Mouse (Mus musculus) liver, embryonic 11.5 days (tissue): ENCODE results near the gene Slc4a3. TPM values are rescaled to one million over a fixed set of nuclear protein-coding genes. Genes with fewer than 3 reads are reported as not detected.

Experiments used
- ATAC-seq: fragments of 200-750 bp; cut with Nextera tagmentation; replicated peaks from 2 replicates; pipeline ENCODE4 v1.8.0; 2017; ENCODE audit warnings: moderate number of reproducible peaks, mild to moderate bottlenecking, moderate TSS enrichment, moderate library complexity; ENCODE audit not compliant: low FRiP score
- DNase-seq: peaks from one replicate; pipeline ENCODE4 v3.0.0-alpha.2; 2017; ENCODE audit warnings: low spot score
- H3K27ac ChIP-seq: fragments of 300-500 bp; sonication (generic); 2 replicates; pipeline ENCODE4 v1.5.1; 2014; ENCODE audit warnings: mild to moderate bottlenecking, low read depth, low read length, control low read depth
- H3K27me3 ChIP-seq: fragments of 300-500 bp; sonication (generic); replicated peaks from 2 replicates; pipeline ENCODE4 v1.6.1; 2014; ENCODE audit warnings: low read length, mixed read lengths; ENCODE audit not compliant: control insufficient read depth, insufficient read depth
- H3K36me3 ChIP-seq: fragments of 300-500 bp; sonication (generic); 2 replicates; pipeline ENCODE4 v1.6.1; 2014; ENCODE audit warnings: mild to moderate bottlenecking, low read length, moderate library complexity, mixed read lengths; ENCODE audit not compliant: control insufficient read depth, insufficient read depth
- H3K4me1 ChIP-seq: fragments of 300-500 bp; sonication (generic); replicated peaks from 2 replicates; pipeline ENCODE4 v1.6.1; 2014; ENCODE audit warnings: low read length, mixed read lengths; ENCODE audit not compliant: control insufficient read depth, insufficient read depth
- H3K4me2 ChIP-seq: fragments of 300-500 bp; sonication (generic); 2 replicates; pipeline ENCODE4 v1.6.1; 2014; ENCODE audit warnings: mild to moderate bottlenecking, control low read depth, moderate library complexity
- H3K4me3 ChIP-seq: fragments of 300-500 bp; sonication (generic); 2 replicates; pipeline ENCODE4 v1.5.1; 2014; ENCODE audit warnings: low read depth, low read length, control low read depth
- H3K9ac ChIP-seq: fragments of 300-500 bp; sonication (generic); 2 replicates; pipeline ENCODE4 v1.6.1; 2014; ENCODE audit warnings: low read depth, low read length, control low read depth
- H3K9me3 ChIP-seq: fragments of 300-500 bp; sonication (generic); 2 replicates; pipeline ENCODE4 v1.6.1; 2016; ENCODE audit warnings: low read length, inconsistent platforms, mixed read lengths; ENCODE audit not compliant: control insufficient read depth
- WGBS: fragments of 180-500 bp; shearing (Covaris S2); extraction: QIAGEN DNeasy Blood & Tissue Kit; methylation state at CpG from one replicate; pipeline ENCODE4 v1.1.7; 2014; 5-methylcytosine and 5-hydroxymethylcytosine counted together
- polyA plus RNA-seq: library from polyadenylated mRNA; unstranded; fragments of >200 nt; fragmentation: Nextera tagmentation; extraction: Ambion mirVana; gene quantifications from 2 replicates; pipeline ENCODE4 v1.2.1, GENCODE M21; 2014

Gene Slc4a3
- polyA plus RNA-seq, 1 experiment from 2014 or later, result 5.4 TPM

GRCm38 (mm10) chr1:75574476-75575310, 28.6 kb downstream of the Slc4a3 start:
- Histone ChIP-seq H3K27ac (no peak overlapping the region), H3K9me3 (no peaks in the 10 kb centered on the region), H3K4me1 (no peaks in the 10 kb centered on the region), H3K27me3 (no peaks in the 10 kb centered on the region), H3K9ac (no peak overlapping the region), H3K4me3 (no peak overlapping the region), H3K4me2 (no peak overlapping the region), H3K36me3 (no peaks in the 10 kb centered on the region)
- ATAC-seq, result no peak
- DNase-seq, result no peak
- WGBS, result 76% methylated on average over 17 of the region's 17 CpGs

GRCm38 (mm10) chr1:75581936-75582624, 36.0 kb downstream of the Slc4a3 start:
- H3K9me3 ChIP-seq, result no peaks in the 10 kb centered on the region
- no peaks in the 10 kb centered on the region for H3K36me3 ChIP-seq
- no peak overlapping the region for H3K9ac ChIP-seq
- ATAC-seq (no peak), DNase-seq (no peak)
- 75% methylated on average over 7 of the region's 7 CpGs for WGBS
- H3K27me3 ChIP-seq, result no peaks in the 10 kb centered on the region
- H3K4me2 ChIP-seq, result no peak overlapping the region
- H3K27ac ChIP-seq, result no peak overlapping the region
- no peaks in the 10 kb centered on the region for H3K4me1 ChIP-seq
- H3K4me3 ChIP-seq, result no peak overlapping the region

DNA sequence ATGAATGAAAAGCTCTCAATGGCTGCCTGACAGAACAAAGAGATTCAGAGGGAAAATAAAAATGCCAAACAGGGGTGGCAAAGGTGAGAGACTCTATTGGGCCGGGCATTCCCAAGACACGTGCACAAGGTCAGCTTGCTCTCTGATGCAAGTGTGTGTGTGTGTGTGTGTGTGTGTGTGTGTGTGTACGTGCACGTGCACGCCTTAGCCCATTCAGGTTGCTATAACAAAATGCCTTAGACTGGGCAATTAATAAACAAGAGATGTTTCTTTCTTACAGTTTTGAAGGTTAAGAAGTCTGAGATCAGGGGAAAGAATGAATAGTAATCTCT, 36.5 kb downstream of the Slc4a3 start:
- no peaks in the 10 kb centered on the region for H3K27me3 ChIP-seq
- no peaks in the 10 kb centered on the region for H3K36me3 ChIP-seq
- no peaks in the 10 kb centered on the region for H3K9me3 ChIP-seq
- H3K4me2 ChIP-seq, result no peak overlapping the region
- 82% methylated on average over 5 of the region's 5 CpGs for WGBS
- no peak overlapping the region for H3K27ac ChIP-seq
- H3K4me3 ChIP-seq, result no peak overlapping the region
- ATAC-seq, result no peak
- H3K9ac ChIP-seq, result no peak overlapping the region
- no peak for DNase-seq
- H3K4me1 ChIP-seq, result no peaks in the 10 kb centered on the region

- Histone ChIP-seq H3K27ac (no peak overlapping the region), H3K9ac (no peak overlapping the region), H3K27me3 (no peaks in the 10 kb centered on the region), H3K4me2 (no peak overlapping the region), H3K36me3 (no peaks in the 10 kb centered on the region), H3K4me3 (no peak overlapping the region), H3K4me1 (no peaks in the 10 kb centered on the region), H3K9me3 (no peaks in the 10 kb centered on the region)
- WGBS, result 63% methylated on average over 10 of the region's 10 CpGs
- DNase-seq, result no peak
- no peak for ATAC-seq
Measured at GRCm38 (mm10) chr1:75583034-75583433, 37.0 kb downstream of the Slc4a3 start.

DNA sequence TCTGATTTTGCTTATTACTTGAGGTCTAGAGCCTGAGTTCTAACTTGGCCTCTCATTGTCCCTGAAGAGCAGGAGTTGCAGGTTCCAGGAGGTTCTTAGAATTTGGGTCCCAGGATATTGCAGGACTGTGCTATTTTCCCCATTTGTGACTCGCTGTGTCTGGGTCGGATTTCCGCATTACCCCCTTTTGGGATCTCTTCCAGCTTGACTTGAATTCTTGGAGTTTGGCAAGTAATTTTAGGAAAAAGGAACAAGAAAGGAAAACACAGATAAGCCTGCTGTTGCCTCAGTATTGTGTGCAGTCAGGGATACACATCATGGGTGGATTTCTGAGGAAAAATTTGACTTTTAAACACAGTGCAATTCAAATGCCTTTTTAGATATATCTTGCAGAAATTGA, 40.7 kb downstream of the Slc4a3 start:
- Histone ChIP-seq H3K36me3 (no peaks in the 10 kb centered on the region), H3K27me3 (peaks cover 3% of the 10 kb centered on the region; the same call in 1 of the 2 replicates), H3K9ac (no peak overlapping the region), H3K4me2 (no peak overlapping the region), H3K4me1 (no peaks in the 10 kb centered on the region), H3K27ac (no peak overlapping the region), H3K9me3 (no peaks in the 10 kb centered on the region), H3K4me3 (no peak overlapping the region)
- WGBS, result 85% methylated on average over 3 of the region's 3 CpGs
- ATAC-seq (no peak), DNase-seq (no peak)

GRCm38 (mm10) chr1:75587738-75588719, 42.0 kb downstream of the Slc4a3 start:
- Histone ChIP-seq H3K4me3 (no peak overlapping the region), H3K4me1 (no peaks in the 10 kb centered on the region), H3K36me3 (no peaks in the 10 kb centered on the region), H3K27ac (no peak overlapping the region), H3K27me3 (peaks cover 3% of the 10 kb centered on the region; the same call in 1 of the 2 replicates), H3K4me2 (no peak overlapping the region), H3K9ac (no peak overlapping the region), H3K9me3 (no peaks in the 10 kb centered on the region)
- 52% methylated on average over 12 of the region's 12 CpGs for WGBS
- DNase-seq, result no peak
- ATAC-seq, result no peak

- ATAC-seq, result no peak
- no peak overlapping the region for H3K4me3 ChIP-seq
- H3K36me3 ChIP-seq, result no peaks in the 10 kb centered on the region
- H3K4me2 ChIP-seq, result no peak overlapping the region
- no peak overlapping the region for H3K9ac ChIP-seq
- 25% methylated on average over 7 of the region's 7 CpGs for WGBS
- H3K27ac ChIP-seq, result no peak overlapping the region
- DNase-seq, result no peak
- H3K4me1 ChIP-seq, result no peaks in the 10 kb centered on the region
- no peaks in the 10 kb centered on the region for H3K9me3 ChIP-seq
- peaks cover 3% of the 10 kb centered on the region; the same call in 1 of the 2 replicates for H3K27me3 ChIP-seq
Measured at GRCm38 (mm10) chr1:75588874-75589273, 42.8 kb downstream of the Slc4a3 start.

DNA sequence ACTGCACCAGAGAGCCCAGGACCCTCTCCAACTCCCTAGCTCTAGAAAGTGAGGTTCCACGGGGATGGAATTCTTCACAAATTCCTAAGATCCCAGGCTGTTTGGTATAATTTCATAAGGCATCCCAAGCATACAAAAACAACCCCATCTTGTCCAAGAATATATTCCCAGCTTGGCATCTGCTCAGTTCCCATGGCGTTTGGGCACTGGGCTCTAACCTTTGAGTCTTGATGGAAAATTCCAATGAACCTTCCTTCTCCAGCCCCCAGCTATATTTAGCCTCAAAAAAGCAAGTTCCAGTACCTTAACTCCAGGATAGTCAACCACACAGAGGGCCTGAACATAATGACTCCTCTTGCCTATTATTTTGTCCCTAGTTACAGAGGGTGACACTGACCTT, 43.9 kb downstream of the Slc4a3 start:
- H3K4me3 ChIP-seq, result no peak overlapping the region
- H3K9ac ChIP-seq, result no peak overlapping the region
- ATAC-seq (no peak), DNase-seq (no peak)
- H3K27me3 ChIP-seq, result peaks cover 3% of the 10 kb centered on the region; the same call in 1 of the 2 replicates
- H3K4me2 ChIP-seq, result no peak overlapping the region
- H3K27ac ChIP-seq, result no peak overlapping the region
- H3K9me3 ChIP-seq, result no peaks in the 10 kb centered on the region
- WGBS, result 75% methylated on average over 2 of the region's 2 CpGs
- H3K4me1 ChIP-seq, result no peaks in the 10 kb centered on the region
- H3K36me3 ChIP-seq, result no peaks in the 10 kb centered on the region
